Comparison of ENCODE assay signal across 15 mouse cellular contexts in the genomic region with DNA sequence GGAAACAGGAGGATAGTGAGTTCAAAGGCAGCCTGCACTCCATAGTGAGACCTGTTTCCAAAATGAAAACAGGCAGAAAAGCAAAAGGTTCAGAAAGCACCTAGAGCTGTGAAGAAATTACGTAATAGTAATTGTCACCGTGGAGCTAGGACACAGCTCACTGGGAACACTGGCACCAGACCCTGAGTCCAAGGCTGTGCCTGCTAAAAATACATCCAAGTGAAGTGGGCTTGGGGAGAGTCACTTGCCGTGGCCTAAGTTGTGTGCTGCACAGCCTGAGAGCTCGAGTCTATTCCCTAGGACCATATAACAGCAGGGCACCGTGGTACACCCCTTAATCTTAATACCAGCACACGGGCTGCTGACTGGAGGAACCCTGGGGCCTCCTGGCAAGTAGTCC. TPM values are rescaled to one million over a fixed set of nuclear protein-coding genes. Genes with fewer than 3 reads are reported as not detected.
DNase-seq lines count a peak whose midpoint lies in the region.
"Had no signal": no experiment of that assay in that cellular context is flagged by ENCODE, and none has a peak within 500 bp of the region (broad histone marks: within the 10 kb centered on the region; RNA-seq: fewer than 3 reads in every experiment).

No protein-coding gene starts in this region.

- peak; percentile 33 for DNase-seq in adrenal gland, adult 2 months
- DNase-seq in adrenal gland, adult 8-10 months = no peak
- peak; percentile 74 for DNase-seq in cerebellum, adult 11-12 months
- DNase-seq in cerebellum, postnatal 4 days (ENCODE audit: low spot score in 2 of 2) = no peak
- peak; percentile 61 for DNase-seq in brain, adult 2 months (ENCODE audit: low read depth, low spot score)
- DNase-seq in cerebellum, adult 9-11 months = peak; percentile 73
- DNase-seq in kidney, adult 18-20 months = no peak
- DNase-seq: gastrocnemius, adult 2 months; gastrocnemius, postnatal 36 days; kidney, adult 2 months; kidney, postnatal 36 days; lung, adult 2 months; lung, postnatal 10 days; right cerebral cortex, postnatal 25 days; thymus, postnatal 14 days had no signal

RNA-seq across cellular contexts. Expression of a gene that starts 18.4 kb away (rescaled TPM):
- 10 to 100 TPM in 1 of 2 experiments, 1 to 10 TPM in 1; 8.4 to 11.3 TPM for total RNA-seq in adrenal gland, adult 2 months (2021)
- polyA plus RNA-seq in adrenal gland, adult 2 months (2012; rRNA removed) = 6.8 and 8.6 TPM in 2 replicates
- 10 to 100 TPM in 3 of 4 experiments, 1 to 10 TPM in 1; 7.9 to 10.8 (median 10.5) TPM for total RNA-seq in adrenal gland, adult 8-10 months (2022)

Comparison
In these comparisons a context has a peak if more than half of its experiments do, and no peak if none do; other contexts are left out.
1. DNase-seq: peak in adrenal gland, adult 2 months (single experiment), cerebellum, adult 11-12 months (single experiment), brain, adult 2 months (single experiment) and cerebellum, adult 9-11 months (single experiment); none in adrenal gland, adult 8-10 months (single experiment), cerebellum, postnatal 4 days (0 of 2) and kidney, adult 18-20 months (single experiment).